Mouse (Mus musculus) embryonic fibroblast, embryonic 13.5 days (primary cell): ENCODE data around the gene Cdhr5.

Experiments
- CTCF ChIP-seq: IDR thresholded peaks from 2 replicates; pipeline ENCODE4 v1.5.1; 2011; ENCODE audit warnings: mild to moderate bottlenecking, control low read depth, low read length, moderate library complexity, borderline replicate concordance; ENCODE audit not compliant: insufficient read depth
- POLR2A ChIP-seq: IDR thresholded peaks from 2 replicates; pipeline ENCODE4 v1.6.1; 2011; ENCODE audit warnings: low read depth, mild to moderate bottlenecking, control low read depth, low read length, moderate library complexity

- TF ChIP-seq POLR2A (no peak), CTCF (peak; percentile 26; the same call in 1 of the 2 replicates)
Measured at GRCm38 (mm10) chr7:141315974-141316373, 39.4 kb upstream of the Cdhr5 start.
